Mouse (Mus musculus) thymus, adult 2 months (tissue): Measurements from ENCODE around the gene Hist1h2ap.

Experiments
- CTCF ChIP-seq: fragments of 200-500 bp; IDR thresholded peaks from 2 replicates; pipeline ENCODE4 v1.5.1; 2012; ENCODE audit warnings: mild to moderate bottlenecking, control low read depth, low read length, moderate library complexity, borderline replicate concordance; ENCODE audit not compliant: control insufficient read depth, poor library complexity, insufficient read depth; ENCODE audit errors: extremely low read depth
- POLR2A ChIP-seq: fragments of 200-500 bp; IDR thresholded peaks from 2 replicates; pipeline ENCODE4 v1.6.1; 2012; ENCODE audit warnings: mild to moderate bottlenecking, low read length, control low read depth, moderate library complexity; ENCODE audit not compliant: control insufficient read depth, poor library complexity, insufficient read depth; ENCODE audit errors: extremely low read depth

- no peak for TF ChIP-seq CTCF
- TF ChIP-seq POLR2A = no peak
These were observed 21.8 kb upstream of the Hist1h2ap start for GRCm38 (mm10) chr13:21855146-21855545.
